Mouse (Mus musculus): Measurements from ENCODE around the gene Cep170b. TPM values are rescaled to one million over a fixed set of nuclear protein-coding genes. Genes with fewer than 3 reads are reported as not detected.

Cep170b gene
- polyA plus RNA-seq, 1 experiment = 129 TPM

- no peak overlapping the region for H3K4me3 ChIP-seq (ENCODE audit: insufficient read depth, low read length)
- TF ChIP-seq CTCF (IDR thresholded peaks at IDR 0.05; ENCODE audit: extremely low read depth, insufficient read depth, low read length) (no peak), POLR2A (IDR thresholded peaks at IDR 0.05; ENCODE audit: extremely low read depth, insufficient read depth, low read length) (no peak)
These were observed 47.9 kb downstream of the Cep170b start for GRCm38 (mm10) chr12:112768166-112768565.

GRCm38 (mm10) chr12:112769031-112769430 is 48.8 kb downstream of the Cep170b start:
- no peak overlapping the region for H3K4me3 ChIP-seq (ENCODE audit: insufficient read depth, low read length)
- no peak overlapping the region for H3K27ac ChIP-seq (ENCODE audit: insufficient read depth, low read length)
- TF ChIP-seq CTCF (IDR thresholded peaks at IDR 0.05; ENCODE audit: extremely low read depth, insufficient read depth, low read length) = no peak
- TF ChIP-seq POLR2A (IDR thresholded peaks at IDR 0.05; ENCODE audit: extremely low read depth, insufficient read depth, low read length) = no peak
- no peaks in the 10 kb centered on the region for H3K4me1 ChIP-seq (ENCODE audit: control insufficient read depth, insufficient read depth, low read length)

More at GRCm38 (mm10) chr12:112768166-112768565, 47.9 kb downstream of the Cep170b start:
- no peak overlapping the region for H3K27ac ChIP-seq (ENCODE audit: insufficient read depth, low read length)
- H3K4me1 ChIP-seq (ENCODE audit: control insufficient read depth, insufficient read depth, low read length) = no peaks in the 10 kb centered on the region

- Histone ChIP-seq H3K27ac (ENCODE audit: insufficient read depth, low read length) (no peak overlapping the region), H3K4me1 (ENCODE audit: control insufficient read depth, insufficient read depth, low read length) (no peaks in the 10 kb centered on the region), H3K4me3 (ENCODE audit: insufficient read depth, low read length) (no peak overlapping the region)
- TF ChIP-seq CTCF (IDR thresholded peaks at IDR 0.05; ENCODE audit: extremely low read depth, insufficient read depth, low read length) (no peak), POLR2A (IDR thresholded peaks at IDR 0.05; ENCODE audit: extremely low read depth, insufficient read depth, low read length) (no peak)
These were observed 49.5 kb downstream of the Cep170b start for GRCm38 (mm10) chr12:112769751-112770150.

GRCm38 (mm10) chr12:112770396-112770795 is 50.1 kb downstream of the Cep170b start:
- Histone ChIP-seq H3K4me1 (ENCODE audit: control insufficient read depth, insufficient read depth, low read length) (no peaks in the 10 kb centered on the region), H3K27ac (ENCODE audit: insufficient read depth, low read length) (no peak overlapping the region), H3K4me3 (ENCODE audit: insufficient read depth, low read length) (no peak overlapping the region)
- no peak for TF ChIP-seq POLR2A (IDR thresholded peaks at IDR 0.05; ENCODE audit: extremely low read depth, insufficient read depth, low read length)
- no peak for TF ChIP-seq CTCF (IDR thresholded peaks at IDR 0.05; ENCODE audit: extremely low read depth, insufficient read depth, low read length)

- Histone ChIP-seq H3K27ac (ENCODE audit: insufficient read depth, low read length) (no peak overlapping the region), H3K4me3 (ENCODE audit: insufficient read depth, low read length) (no peak overlapping the region), H3K4me1 (ENCODE audit: control insufficient read depth, insufficient read depth, low read length) (no peaks in the 10 kb centered on the region)
- TF ChIP-seq CTCF (IDR thresholded peaks at IDR 0.05; ENCODE audit: extremely low read depth, insufficient read depth, low read length) (no peak), POLR2A (IDR thresholded peaks at IDR 0.05; ENCODE audit: extremely low read depth, insufficient read depth, low read length) (no peak)
These were observed 52.1 kb downstream of the Cep170b start for GRCm38 (mm10) chr12:112772306-112772705.

- Histone ChIP-seq H3K4me1 (ENCODE audit: control insufficient read depth, insufficient read depth, low read length) (no peaks in the 10 kb centered on the region), H3K4me3 (ENCODE audit: insufficient read depth, low read length) (no peak overlapping the region), H3K27ac (ENCODE audit: insufficient read depth, low read length) (no peak overlapping the region)
- TF ChIP-seq POLR2A (IDR thresholded peaks at IDR 0.05; ENCODE audit: extremely low read depth, insufficient read depth, low read length) = no peak
- no peak for TF ChIP-seq CTCF (IDR thresholded peaks at IDR 0.05; ENCODE audit: extremely low read depth, insufficient read depth, low read length)
These were observed 53.1 kb downstream of the Cep170b start for GRCm38 (mm10) chr12:112773366-112773765.

GRCm38 (mm10) chr12:112774026-112774425 is 53.8 kb downstream of the Cep170b start:
- no peak for TF ChIP-seq CTCF (IDR thresholded peaks at IDR 0.05; ENCODE audit: extremely low read depth, insufficient read depth, low read length)
- no peak for TF ChIP-seq POLR2A (IDR thresholded peaks at IDR 0.05; ENCODE audit: extremely low read depth, insufficient read depth, low read length)
- H3K4me3 ChIP-seq (ENCODE audit: insufficient read depth, low read length) = no peak overlapping the region
- H3K27ac ChIP-seq (ENCODE audit: insufficient read depth, low read length) = no peak overlapping the region
- no peaks in the 10 kb centered on the region for H3K4me1 ChIP-seq (ENCODE audit: control insufficient read depth, insufficient read depth, low read length)

GRCm38 (mm10) chr12:112774481-112774880 is 54.2 kb downstream of the Cep170b start:
- TF ChIP-seq POLR2A (IDR thresholded peaks at IDR 0.05; ENCODE audit: extremely low read depth, insufficient read depth, low read length) (no peak), CTCF (IDR thresholded peaks at IDR 0.05; ENCODE audit: extremely low read depth, insufficient read depth, low read length) (no peak)
- H3K27ac ChIP-seq (ENCODE audit: insufficient read depth, low read length) = no peak overlapping the region
- no peak overlapping the region for H3K4me3 ChIP-seq (ENCODE audit: insufficient read depth, low read length)
- no peaks in the 10 kb centered on the region for H3K4me1 ChIP-seq (ENCODE audit: control insufficient read depth, insufficient read depth, low read length)

- no peak for TF ChIP-seq POLR2A (IDR thresholded peaks at IDR 0.05; ENCODE audit: extremely low read depth, insufficient read depth, low read length)
- no peak for TF ChIP-seq CTCF (IDR thresholded peaks at IDR 0.05; ENCODE audit: extremely low read depth, insufficient read depth, low read length)
- Histone ChIP-seq H3K27ac (ENCODE audit: insufficient read depth, low read length) (no peak overlapping the region), H3K4me3 (ENCODE audit: insufficient read depth, low read length) (no peak overlapping the region), H3K4me1 (ENCODE audit: control insufficient read depth, insufficient read depth, low read length) (no peaks in the 10 kb centered on the region)
These were observed 70.8 kb downstream of the Cep170b start for GRCm38 (mm10) chr12:112791026-112791425.

- peaks cover 4% of the 10 kb centered on the region for H3K4me1 ChIP-seq (ENCODE audit: control insufficient read depth, insufficient read depth, low read length)
- no peak overlapping the region for H3K27ac ChIP-seq (ENCODE audit: insufficient read depth, low read length)
- TF ChIP-seq CTCF (IDR thresholded peaks at IDR 0.05; ENCODE audit: extremely low read depth, insufficient read depth, low read length) = no peak
- no peak for TF ChIP-seq POLR2A (IDR thresholded peaks at IDR 0.05; ENCODE audit: extremely low read depth, insufficient read depth, low read length)
- no peak overlapping the region for H3K4me3 ChIP-seq (ENCODE audit: insufficient read depth, low read length)
These were observed 73.5 kb downstream of the Cep170b start for GRCm38 (mm10) chr12:112793601-112794355.
